Mouse (Mus musculus): ENCODE results near the gene Gm37240. TPM values are rescaled to one million over a fixed set of nuclear protein-coding genes. Genes with fewer than 3 reads are reported as not detected.

Gm37240 gene
- polyA plus RNA-seq, 1 experiment from 2014 or later = 3.3 TPM

GRCm38 (mm10) chr3:85813101-85814014 lies 74.0 kb downstream of the Gm37240 start:
- Histone ChIP-seq H3K9ac (ENCODE audit: low read depth, low read length) (no peak overlapping the region), H3K27ac (ENCODE audit: low read depth, low read length) (no peak overlapping the region), H3K27me3 (replicated peaks; ENCODE audit: control insufficient read depth, insufficient read depth, low read length) (no peaks in the 10 kb centered on the region), H3K36me3 (ENCODE audit: control insufficient read depth, insufficient read depth) (no peaks in the 10 kb centered on the region), H3K4me3 (ENCODE audit: low read depth, low read length) (no peak overlapping the region), H3K4me2 (replicated peaks; ENCODE audit: low read depth) (no peak overlapping the region), H3K4me1 (replicated peaks; ENCODE audit: control insufficient read depth, insufficient read depth, low read length) (no peaks in the 10 kb centered on the region), H3K9me3 (ENCODE audit: control insufficient read depth) (no peaks in the 10 kb centered on the region)
- no peak for TF ChIP-seq CTCF (IDR thresholded peaks at IDR 0.05; ENCODE audit: low read depth)
- 46% methylated on average over 4 of the region's 4 CpGs for WGBS
- ATAC-seq = no peak

GRCm38 (mm10) chr3:85812010-85812409 lies 75.3 kb downstream of the Gm37240 start:
- no peaks in the 10 kb centered on the region for H3K4me1 ChIP-seq (replicated peaks; ENCODE audit: control insufficient read depth, insufficient read depth, low read length)
- H3K9ac ChIP-seq (ENCODE audit: low read depth, low read length) = no peak overlapping the region
- no peak overlapping the region for H3K27ac ChIP-seq (ENCODE audit: low read depth, low read length)
- no peak overlapping the region for H3K4me3 ChIP-seq (ENCODE audit: low read depth, low read length)
- H3K27me3 ChIP-seq (replicated peaks; ENCODE audit: control insufficient read depth, insufficient read depth, low read length) = no peaks in the 10 kb centered on the region
- no peaks in the 10 kb centered on the region for H3K9me3 ChIP-seq (ENCODE audit: control insufficient read depth)
- ATAC-seq = no peak
- H3K36me3 ChIP-seq (ENCODE audit: control insufficient read depth, insufficient read depth) = no peaks in the 10 kb centered on the region
- H3K4me2 ChIP-seq (replicated peaks; ENCODE audit: low read depth) = no peak overlapping the region
- 91% methylated on average over 5 of the region's 5 CpGs for WGBS
- no peak for TF ChIP-seq CTCF (IDR thresholded peaks at IDR 0.05; ENCODE audit: low read depth)

GRCm38 (mm10) chr3:85793166-85793565 lies 94.2 kb downstream of the Gm37240 start:
- Histone ChIP-seq H3K27ac (ENCODE audit: low read depth, low read length) (no peak overlapping the region), H3K4me1 (replicated peaks; ENCODE audit: control insufficient read depth, insufficient read depth, low read length) (no peaks in the 10 kb centered on the region), H3K4me2 (replicated peaks; ENCODE audit: low read depth) (no peak overlapping the region), H3K27me3 (replicated peaks; ENCODE audit: control insufficient read depth, insufficient read depth, low read length) (no peaks in the 10 kb centered on the region), H3K4me3 (ENCODE audit: low read depth, low read length) (no peak overlapping the region), H3K36me3 (ENCODE audit: control insufficient read depth, insufficient read depth) (no peaks in the 10 kb centered on the region), H3K9me3 (ENCODE audit: control insufficient read depth) (no peaks in the 10 kb centered on the region), H3K9ac (ENCODE audit: low read depth, low read length) (no peak overlapping the region)
- no peak for ATAC-seq
- TF ChIP-seq CTCF (IDR thresholded peaks at IDR 0.05; ENCODE audit: low read depth) = no peak
- WGBS = 55% methylated on average over 1 of the region's 1 CpGs

GRCm38 (mm10) chr3:85789748-85790147 lies 97.6 kb downstream of the Gm37240 start:
- WGBS = 80% methylated on average over 4 of the region's 4 CpGs
- Histone ChIP-seq H3K27ac (ENCODE audit: low read depth, low read length) (no peak overlapping the region), H3K27me3 (replicated peaks; ENCODE audit: control insufficient read depth, insufficient read depth, low read length) (no peaks in the 10 kb centered on the region), H3K4me2 (replicated peaks; ENCODE audit: low read depth) (no peak overlapping the region), H3K9me3 (ENCODE audit: control insufficient read depth) (no peaks in the 10 kb centered on the region), H3K4me3 (ENCODE audit: low read depth, low read length) (no peak overlapping the region), H3K9ac (ENCODE audit: low read depth, low read length) (no peak overlapping the region), H3K4me1 (replicated peaks; ENCODE audit: control insufficient read depth, insufficient read depth, low read length) (no peaks in the 10 kb centered on the region), H3K36me3 (ENCODE audit: control insufficient read depth, insufficient read depth) (no peaks in the 10 kb centered on the region)
- no peak for TF ChIP-seq CTCF (IDR thresholded peaks at IDR 0.05; ENCODE audit: low read depth)
- no peak for ATAC-seq

DNA sequence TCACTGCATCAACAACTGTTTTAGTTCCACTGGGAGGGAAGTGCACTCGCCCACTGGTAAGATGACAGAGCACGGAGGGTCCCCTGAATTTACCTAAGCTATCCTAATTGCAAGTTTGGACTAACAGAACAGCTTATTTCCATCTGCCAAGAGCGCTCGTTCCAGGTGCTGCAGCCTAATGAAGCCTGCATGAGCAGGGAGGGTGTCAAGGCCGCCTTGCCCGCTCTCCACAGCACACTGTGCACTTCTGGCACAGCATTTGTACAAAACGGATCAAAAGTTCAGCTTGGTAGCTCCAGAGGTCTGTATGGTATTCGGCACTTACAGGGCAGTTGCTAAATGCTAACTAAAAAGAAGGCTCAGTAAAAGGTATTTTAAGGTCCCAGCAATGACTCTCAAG lies 100.8 kb downstream of the Gm37240 start:
- Histone ChIP-seq H3K27ac (ENCODE audit: low read depth, low read length) (no peak overlapping the region), H3K4me2 (replicated peaks; ENCODE audit: low read depth) (no peak overlapping the region)
- TF ChIP-seq CTCF (IDR thresholded peaks at IDR 0.05; ENCODE audit: low read depth) = no peak

DNA sequence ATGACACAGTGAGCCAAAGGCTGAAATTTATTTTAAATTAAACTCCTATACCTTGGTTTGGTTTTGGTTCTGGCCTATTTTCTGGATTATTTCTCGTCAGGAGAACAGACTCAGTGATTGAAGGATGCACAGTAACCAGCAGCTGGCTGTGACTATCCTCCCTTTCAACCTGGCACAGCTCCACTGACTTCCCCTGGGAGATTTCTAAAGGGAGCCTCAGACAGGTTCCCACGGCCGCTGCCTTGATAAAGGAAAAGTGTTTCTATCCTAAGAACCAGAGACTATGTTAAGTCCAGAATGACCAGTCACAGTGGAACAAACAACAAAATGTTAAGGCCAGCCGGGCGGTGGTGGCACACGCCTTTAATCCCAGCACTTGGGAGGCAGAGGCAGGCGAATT lies 106.4 kb downstream of the Gm37240 start:
- Histone ChIP-seq H3K27me3 (replicated peaks; ENCODE audit: control insufficient read depth, insufficient read depth, low read length) (no peaks in the 10 kb centered on the region), H3K27ac (ENCODE audit: low read depth, low read length) (no peak overlapping the region), H3K4me1 (replicated peaks; ENCODE audit: control insufficient read depth, insufficient read depth, low read length) (no peaks in the 10 kb centered on the region), H3K9ac (ENCODE audit: low read depth, low read length) (no peak overlapping the region), H3K4me2 (replicated peaks; ENCODE audit: low read depth) (no peak overlapping the region), H3K4me3 (ENCODE audit: low read depth, low read length) (no peak overlapping the region), H3K9me3 (ENCODE audit: control insufficient read depth) (no peaks in the 10 kb centered on the region), H3K36me3 (ENCODE audit: control insufficient read depth, insufficient read depth) (no peaks in the 10 kb centered on the region)
- WGBS = 80% methylated on average over 7 of the region's 7 CpGs
- no peak for ATAC-seq
- no peak for TF ChIP-seq CTCF (IDR thresholded peaks at IDR 0.05; ENCODE audit: low read depth)

More for the DNA sequence above, 100.8 kb downstream of the Gm37240 start:
- Histone ChIP-seq H3K9ac (ENCODE audit: low read depth, low read length) (no peak overlapping the region), H3K27me3 (replicated peaks; ENCODE audit: control insufficient read depth, insufficient read depth, low read length) (no peaks in the 10 kb centered on the region), H3K4me1 (replicated peaks; ENCODE audit: control insufficient read depth, insufficient read depth, low read length) (no peaks in the 10 kb centered on the region), H3K9me3 (ENCODE audit: control insufficient read depth) (no peaks in the 10 kb centered on the region), H3K4me3 (ENCODE audit: low read depth, low read length) (no peak overlapping the region), H3K36me3 (ENCODE audit: control insufficient read depth, insufficient read depth) (no peaks in the 10 kb centered on the region)
- ATAC-seq = no peak
- WGBS = 83% methylated on average over 8 of the region's 8 CpGs

Measured in intestine, postnatal 0 days (tissue).